23 mouse cellular contexts compared by ENCODE assay signal in genomic region chr12:4715606-4716005, GRCm38 (mm10). TPM values are rescaled to one million over a fixed set of nuclear protein-coding genes. Genes with fewer than 3 reads are reported as not detected.
DNase-seq lines count a peak whose midpoint lies in the region; ATAC-seq and TF ChIP-seq lines count a peak whose summit lies in the region.
"Had no signal": no experiment of that assay in that cellular context is flagged by ENCODE, and none has a peak within 500 bp of the region (broad histone marks: within the 10 kb centered on the region; RNA-seq: fewer than 3 reads in every experiment).

No protein-coding gene starts in this region.

- peaks cover 3% of the 10 kb centered on the region; the same call in 1 of the 2 replicates for H3K36me3 ChIP-seq in liver, embryonic 14.5 days (replicated peaks; ENCODE audit: control insufficient read depth, insufficient read depth, low read depth)

- WGBS in liver, embryonic 14.5 days (ENCODE audit: insufficient replicate concordance): 20% methylated on average over 10 of the region's 10 CpGs

- TF ChIP-seq EP300 in liver, embryonic 14.5 days (IDR thresholded peaks at IDR 0.05; ENCODE audit: low read depth): peak; percentile 60; the same call in 1 of the 2 replicates

- H3K27ac ChIP-seq in liver, embryonic 14.5 days: peak overlapping the region; percentile 56
- H3K27ac ChIP-seq: forebrain, embryonic 10.5 days; hindbrain, postnatal 0 days; layer of hippocampus, adult 2 months; limb, embryonic 13.5 days had no signal

- intact Hi-C loops in left cerebral cortex, postnatal 36 days (cut with DNase I): no loop called here

- H3K9me3 ChIP-seq in liver, embryonic 14.5 days (ENCODE audit: control insufficient read depth, low read length): no peaks in the 10 kb centered on the region
- H3K9me3 ChIP-seq: forebrain, embryonic 10.5 days; heart, embryonic 12.5 days; limb, embryonic 13.5 days had no signal

- ATAC-seq in erythroid progenitor cell, adult 5-6 weeks (replicated peaks; ENCODE audit: low FRiP score, poor library complexity, severe bottlenecking): peak; percentile 65
- ATAC-seq in liver, embryonic 14.5 days (ENCODE audit: insufficient read depth): peak; percentile 57
- ATAC-seq: hindbrain, postnatal 0 days; intestine, embryonic 16.5 days; midbrain, embryonic 16.5 days had no signal

- H3K4me3 ChIP-seq in liver, embryonic 14.5 days (ENCODE audit: insufficient read depth in 1 of 2, low read depth in 2 of 2, low read length in 2 of 2): no peak overlapping the region
- H3K4me3 ChIP-seq: forebrain, embryonic 10.5 days; heart, embryonic 12.5 days; layer of hippocampus, adult 2 months; limb, embryonic 13.5 days; myocyte had no signal

- TF ChIP-seq CTCF in liver, embryonic 14.5 days (IDR thresholded peaks at IDR 0.05; ENCODE audit: low read depth): no peak

- H3K4me1 ChIP-seq in liver, embryonic 14.5 days (replicated peaks; ENCODE audit: control insufficient read depth in 2 of 2, insufficient read depth in 2 of 2, low read length in 1 of 2): peaks cover 34 to 51% of the 10 kb centered on the region in 2 experiments

- DNase-seq in c-Kit-positive CD71-positive TER-119-positive erythroid progenitor cells, embryonic 14.5 days (ENCODE audit: low spot score): peak; percentile 44
- DNase-seq in liver, embryonic 14.5 days (ENCODE audit: low read depth in 3 of 3, low spot score in 3 of 3): peak; percentile 46 to 48 (median 48)
- DNase-seq in adrenal gland, postnatal 10 days: no peak
- no peak for DNase-seq in adrenal gland, adult 2 months
- no peak for DNase-seq in left cerebral cortex, postnatal 36 days (ENCODE audit: low spot score in 2 of 2)
- DNase-seq in neural tube, embryonic 10.5 days (ENCODE audit: extremely low spot score, low spot score): no peak
- DNase-seq: adrenal gland, postnatal 36 days; cerebellum, adult 11 months; heart, postnatal 10 days; kidney, postnatal 25 days; lung, embryonic 14.5 days; lung, postnatal 36 days; thymus, postnatal 14 days had no signal

- peak overlapping the region; percentile 20 for H3K4me2 ChIP-seq in liver, embryonic 14.5 days (ENCODE audit: low read depth)
- H3K4me2 ChIP-seq: heart, embryonic 12.5 days; limb, embryonic 13.5 days; lung, embryonic 14.5 days had no signal

- H3K27me3 ChIP-seq in liver, embryonic 14.5 days (ENCODE audit: control insufficient read depth, insufficient read depth, low read length): no peaks in the 10 kb centered on the region
- H3K27me3 ChIP-seq: heart, embryonic 12.5 days; limb, embryonic 13.5 days had no signal

- no peak overlapping the region; the same call in 1 of the 2 replicates for H3K9ac ChIP-seq in liver, embryonic 14.5 days (replicated peaks)
- H3K9ac ChIP-seq: heart, embryonic 12.5 days; limb, embryonic 13.5 days; lung, embryonic 14.5 days had no signal

RNA-seq across cellular contexts. Expression of gene Fam228a, which starts 22.6 kb away (rescaled TPM):
- total RNA-seq in erythroid progenitor cell, adult 5-6 weeks (2015; ENCODE audit: low replicate concordance): not detected in 2 replicates
- not detected in 2 replicates for total RNA-seq in erythroid progenitor cell, adult 5-6 weeks (2017; ENCODE audit: low replicate concordance)
- 0.09 TPM in 2 replicates for polyA plus RNA-seq in liver, embryonic 14.5 days (2012; rRNA removed)
- polyA plus RNA-seq in liver, embryonic 14.5 days (2014; fragmentation: Nextera tagmentation; extraction: Ambion mirVana): 0.05 TPM in 1 of 2 replicates, not detected in the other
- under 1 TPM; 0.15 to 0.76 TPM for total RNA-seq in adrenal gland, postnatal 10 days (2021)
- total RNA-seq in adrenal gland, adult 2 months (2021): under 1 TPM; 0.12 to 0.35 TPM
- polyA plus RNA-seq in adrenal gland, adult 2 months (2012; rRNA removed): 0.09 TPM in 1 of 2 replicates, not detected in the other
- total RNA-seq in left cerebral cortex, postnatal 36 days (2021): 1 to 10 TPM; 1.6 to 3.0 TPM
- polyA plus RNA-seq: myocyte had no signal

RNA-seq across cellular contexts. Expression of gene Pfn4, which starts 53.2 kb away (rescaled TPM):
- total RNA-seq in erythroid progenitor cell, adult 5-6 weeks (2015; ENCODE audit: low replicate concordance): not detected in 2 replicates
- not detected in 2 replicates for total RNA-seq in erythroid progenitor cell, adult 5-6 weeks (2017; ENCODE audit: low replicate concordance)
- polyA plus RNA-seq in liver, embryonic 14.5 days (2012; rRNA removed): 0.21 and 0.39 TPM in 2 replicates
- 0.56 and 1.1 TPM in 2 replicates for polyA plus RNA-seq in liver, embryonic 14.5 days (2014; fragmentation: Nextera tagmentation; extraction: Ambion mirVana)
- total RNA-seq in adrenal gland, postnatal 10 days (2021): 1 to 10 TPM; 2.5 to 3.9 TPM
- total RNA-seq in adrenal gland, adult 2 months (2021): 1 to 10 TPM; 1.4 to 2.9 TPM
- polyA plus RNA-seq in adrenal gland, adult 2 months (2012; rRNA removed): 0.03 and 0.29 TPM in 2 replicates
- 10 to 100 TPM; 10.5 to 13.7 TPM for total RNA-seq in left cerebral cortex, postnatal 36 days (2021)
- polyA plus RNA-seq: C2C12 had no signal

RNA-seq across cellular contexts. Expression of gene Fam228b, which starts 53.5 kb away (rescaled TPM):
- not detected in 2 replicates for total RNA-seq in erythroid progenitor cell, adult 5-6 weeks (2015; ENCODE audit: low replicate concordance)
- 0.90 TPM in 1 of 2 replicates, not detected in the other for total RNA-seq in erythroid progenitor cell, adult 5-6 weeks (2017; ENCODE audit: low replicate concordance)
- 0.37 and 0.73 TPM in 2 replicates for polyA plus RNA-seq in liver, embryonic 14.5 days (2012; rRNA removed)
- 0.33 and 1.0 TPM in 2 replicates for polyA plus RNA-seq in liver, embryonic 14.5 days (2014; fragmentation: Nextera tagmentation; extraction: Ambion mirVana)
- 10 to 100 TPM in 1 of 2 experiments, 1 to 10 TPM in 1; 8.6 to 17.3 TPM for total RNA-seq in adrenal gland, postnatal 10 days (2021)
- 1 to 10 TPM; 3.7 to 3.8 TPM for total RNA-seq in adrenal gland, adult 2 months (2021)
- polyA plus RNA-seq in adrenal gland, adult 2 months (2012; rRNA removed): 0.82 and 3.2 TPM in 2 replicates
- total RNA-seq in left cerebral cortex, postnatal 36 days (2021): 10 to 100 TPM; 18.8 to 21.8 TPM

Comparison
In these comparisons a context has a peak if more than half of its experiments do, and no peak if none do; other contexts are left out.
1. DNase-seq: peak in c-Kit-positive CD71-positive TER-119-positive erythroid progenitor cells, embryonic 14.5 days (single experiment) and liver, embryonic 14.5 days (3 of 3); none in adrenal gland, postnatal 10 days (single experiment), adrenal gland, adult 2 months (single experiment), left cerebral cortex, postnatal 36 days (0 of 2) and neural tube, embryonic 10.5 days (single experiment).